Mouse (Mus musculus) hematopoietic stem cell, adult 5-6 weeks (primary cell): Measurements from ENCODE around the gene Jph2. TPM values are rescaled to one million over a fixed set of nuclear protein-coding genes. Genes with fewer than 3 reads are reported as not detected.

ENCODE experiments used
- ATAC-seq, 2 experiments: fragments of 125-278 bp in 1 of 2; replicated peaks in 1 of 2; 2 replicates each; pipeline ENCODE4 v1.8.0; 2016 to 2017; ENCODE audit warnings: inconsistent platforms in 2 of 2, mild to moderate bottlenecking in 2 of 2, moderate number of reproducible peaks in 2 of 2, low read depth in 1 of 2, moderate TSS enrichment in 1 of 2; ENCODE audit not compliant: low FRiP score in 2 of 2, poor library complexity in 2 of 2, severe bottlenecking in 2 of 2, insufficient read depth in 1 of 2, low TSS enrichment in 1 of 2
- total RNA-seq: library from RNA; stranded (forward); fragments of 172-1452, 232-1000 nt; gene quantifications from 2 replicates; pipeline ENCODE4 v1.2.3, GENCODE M21; 2017

Jph2 gene
- total RNA-seq, 1 experiment from 2014 or later, result not detected

- ATAC-seq, result no peak
Observed at GRCm38 (mm10) chr2:163346497-163346896, 51.3 kb downstream of the Jph2 start.

GRCm38 (mm10) chr2:163344976-163345660, 52.7 kb downstream of the Jph2 start:
- ATAC-seq, result no peak

- ATAC-seq, result no peak
Observed at GRCm38 (mm10) chr2:163343671-163344070, 54.1 kb downstream of the Jph2 start.

GRCm38 (mm10) chr2:163340263-163340662, 57.5 kb downstream of the Jph2 start:
- peak; percentile 64 to 80; a peak in 3 of 4 replicates for ATAC-seq

- no peak for ATAC-seq
Observed at GRCm38 (mm10) chr2:163332368-163333055, 65.3 kb downstream of the Jph2 start.

GRCm38 (mm10) chr2:163331423-163331822, 66.4 kb downstream of the Jph2 start:
- no peak for ATAC-seq

GRCm38 (mm10) chr2:163330742-163331141, 67.1 kb downstream of the Jph2 start:
- ATAC-seq, result peak in 1 of 2 experiments; percentile 53; a peak in 2 of 4 replicates

- no peak for ATAC-seq
Observed at GRCm38 (mm10) chr2:163323163-163323562, 74.6 kb downstream of the Jph2 start.

- ATAC-seq, result no peak
Observed at GRCm38 (mm10) chr2:163318777-163319176, 79.0 kb downstream of the Jph2 start.

- ATAC-seq, result no peak
Observed at GRCm38 (mm10) chr2:163317281-163317680, 80.5 kb downstream of the Jph2 start.

GRCm38 (mm10) chr2:163310163-163310688, 87.6 kb downstream of the Jph2 start:
- ATAC-seq, result no peak

- ATAC-seq, result no peak
Observed at GRCm38 (mm10) chr2:163309376-163309775, 88.4 kb downstream of the Jph2 start.

- no peak for ATAC-seq
Observed at GRCm38 (mm10) chr2:163303037-163303436, 94.8 kb downstream of the Jph2 start.

GRCm38 (mm10) chr2:163301641-163302040, 96.2 kb downstream of the Jph2 start:
- ATAC-seq, result no peak

- no peak for ATAC-seq
Observed at GRCm38 (mm10) chr2:163300069-163301060, 97.4 kb downstream of the Jph2 start.

GRCm38 (mm10) chr2:163296999-163297630, 100.7 kb downstream of the Jph2 start:
- ATAC-seq, result no peak

- no peak for ATAC-seq
Observed at GRCm38 (mm10) chr2:163288881-163289379, 108.9 kb downstream of the Jph2 start.
